Mouse (Mus musculus) embryo, embryonic 11.5 days (tissue): Measurements from ENCODE around the gene Gm9903.

Experiments
- DNase-seq: peaks from one replicate; pipeline ENCODE4 v3.0.0-alpha.2; 2012; ENCODE audit warnings: low read depth, low spot score

Gm9903 gene

DNA sequence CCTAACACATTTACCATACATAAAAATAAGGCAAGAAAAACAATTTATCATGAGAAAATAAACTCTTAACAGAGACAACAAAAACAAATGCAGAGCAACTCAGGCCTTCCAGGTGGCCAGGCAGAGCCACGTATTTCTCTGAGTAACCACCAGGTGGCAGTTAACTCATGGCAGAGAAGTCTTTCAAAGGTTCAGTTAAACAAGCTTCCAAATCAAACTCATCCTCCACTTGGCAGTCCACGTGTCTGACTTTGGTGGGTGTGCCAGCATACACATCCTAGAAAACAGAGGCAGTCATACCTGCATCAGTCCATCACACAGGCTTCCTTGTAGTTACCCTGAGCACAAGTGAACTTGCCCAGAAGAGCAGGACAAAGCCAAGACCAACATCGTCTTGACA is 10.9 kb downstream of the Gm9903 start:
- DNase-seq: peak; percentile 29

DNA sequence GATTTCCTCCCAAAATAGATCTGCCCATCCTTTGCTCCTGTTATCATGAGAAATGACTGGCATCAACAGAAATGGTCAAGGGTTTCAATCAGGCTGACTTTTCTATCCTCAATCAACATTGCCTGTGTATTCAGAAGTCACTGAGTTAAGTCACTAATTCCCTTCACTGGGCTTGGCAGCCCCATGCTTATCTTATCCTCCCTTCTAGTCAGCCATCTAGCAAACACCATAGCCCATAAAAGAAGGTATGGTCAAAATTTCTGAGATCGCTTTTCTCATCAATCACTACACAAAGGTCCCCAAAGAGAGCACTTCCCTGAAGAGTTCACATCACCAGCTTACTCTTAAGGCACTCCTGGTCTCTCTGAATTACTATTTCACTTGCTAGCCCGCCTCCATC is 21.3 kb downstream of the Gm9903 start:
- DNase-seq: no peak

DNA sequence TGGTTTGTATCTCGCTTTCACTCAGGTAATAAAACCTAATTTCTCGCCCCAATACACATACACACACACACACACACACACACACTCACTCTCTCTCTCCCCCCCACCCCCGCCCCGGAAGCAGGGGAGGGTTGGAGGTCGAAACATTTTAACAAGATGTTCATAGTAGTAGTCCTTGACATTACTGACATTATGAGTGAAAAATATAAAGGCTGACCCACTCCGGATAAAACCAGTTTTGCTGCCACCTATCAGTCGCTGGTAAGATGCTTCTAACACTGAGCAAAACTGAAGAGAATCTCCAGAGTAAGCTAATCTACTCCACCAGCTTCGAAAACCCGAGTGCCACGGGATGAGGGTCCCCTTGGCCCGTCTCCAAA is 21.8 kb downstream of the Gm9903 start:
- DNase-seq: no peak

DNA sequence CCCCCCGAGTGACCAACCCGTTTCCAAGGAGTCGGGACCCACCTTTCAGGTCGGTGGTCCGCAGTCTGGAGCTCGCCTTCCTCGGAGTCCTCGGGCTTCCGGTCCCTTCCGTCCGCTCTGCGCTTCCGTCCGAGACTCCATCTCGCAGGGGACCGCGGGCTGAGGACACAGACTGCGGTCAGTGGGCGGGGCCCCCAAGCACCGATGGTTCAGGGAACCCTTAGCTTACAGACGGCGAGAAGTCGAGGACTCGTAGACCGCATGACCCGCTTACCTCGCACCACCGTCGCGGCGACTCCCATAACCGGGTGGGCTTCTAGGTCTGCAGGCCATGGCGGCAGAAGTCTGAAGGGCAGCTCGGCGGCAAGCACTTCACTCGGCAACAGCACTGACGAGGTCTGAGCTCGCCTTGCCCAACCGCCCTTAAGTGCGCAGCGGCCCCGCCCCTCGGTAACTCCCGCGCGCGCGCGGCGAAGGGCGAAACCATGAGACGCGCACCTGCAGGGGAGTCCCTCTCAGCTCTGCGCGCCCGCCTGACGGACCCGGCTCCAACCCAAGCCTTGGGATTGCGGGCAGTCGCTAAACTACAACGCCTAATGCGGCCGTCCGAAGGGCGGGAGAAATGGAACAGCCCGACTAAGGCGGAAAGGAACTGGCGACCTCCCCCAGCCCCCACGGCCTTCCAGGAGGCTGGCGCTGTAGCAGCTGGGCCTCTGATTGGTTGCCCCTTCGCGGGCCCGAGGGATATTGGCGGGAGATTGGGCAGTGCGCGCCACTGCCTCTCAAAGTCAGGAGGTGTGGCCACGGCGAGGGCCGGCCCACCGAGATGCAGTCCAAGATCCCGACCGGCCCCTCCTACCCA is 22.4 kb downstream of the Gm9903 start, which contains the start of gene Slbp:
Gene Slbp, minus strand, starts transcription at position 654 of the 862 bp plus-strand sequence.
- DNase-seq: peak; percentile 95

DNA sequence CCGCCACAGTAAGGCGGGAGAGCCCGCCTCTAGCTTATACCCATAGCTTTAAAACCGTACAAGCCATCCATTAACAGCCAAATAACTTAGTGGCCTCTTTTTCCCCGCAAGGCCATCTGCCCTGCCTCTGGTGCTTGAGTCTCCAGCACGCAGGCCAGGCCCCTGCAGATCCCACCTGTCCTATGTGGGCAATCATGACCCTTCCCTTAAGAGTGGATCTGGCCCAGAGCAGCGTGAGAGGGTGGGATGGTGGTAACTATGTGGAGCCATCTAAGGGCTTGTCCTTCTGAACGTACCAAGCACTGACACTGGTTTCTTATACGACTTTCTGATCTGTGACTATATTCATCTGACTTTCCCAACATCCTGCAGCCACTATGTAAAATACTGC is 23.1 kb downstream of the Gm9903 start:
- DNase-seq: no peak

DNA sequence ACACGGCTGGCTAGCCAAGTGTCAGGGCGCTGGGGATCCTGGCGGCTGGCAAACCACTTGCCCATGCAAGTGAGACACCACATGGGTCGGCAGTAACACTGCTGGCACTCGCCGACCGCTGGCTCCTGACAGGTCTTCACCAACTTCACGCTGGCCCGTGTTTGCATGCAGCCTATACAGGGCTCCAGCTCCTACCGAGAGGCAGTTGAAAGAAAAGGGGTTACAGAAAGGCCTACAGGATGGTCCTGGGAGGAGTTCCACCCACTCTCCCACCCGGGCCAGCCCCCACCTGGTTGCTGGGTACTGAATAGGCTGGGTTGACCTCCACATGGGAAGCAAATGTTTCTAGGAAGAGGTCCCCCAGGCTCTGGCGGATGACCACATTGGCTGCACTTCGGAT is 24.7 kb downstream of the Gm9903 start:
- DNase-seq: no peak

DNA sequence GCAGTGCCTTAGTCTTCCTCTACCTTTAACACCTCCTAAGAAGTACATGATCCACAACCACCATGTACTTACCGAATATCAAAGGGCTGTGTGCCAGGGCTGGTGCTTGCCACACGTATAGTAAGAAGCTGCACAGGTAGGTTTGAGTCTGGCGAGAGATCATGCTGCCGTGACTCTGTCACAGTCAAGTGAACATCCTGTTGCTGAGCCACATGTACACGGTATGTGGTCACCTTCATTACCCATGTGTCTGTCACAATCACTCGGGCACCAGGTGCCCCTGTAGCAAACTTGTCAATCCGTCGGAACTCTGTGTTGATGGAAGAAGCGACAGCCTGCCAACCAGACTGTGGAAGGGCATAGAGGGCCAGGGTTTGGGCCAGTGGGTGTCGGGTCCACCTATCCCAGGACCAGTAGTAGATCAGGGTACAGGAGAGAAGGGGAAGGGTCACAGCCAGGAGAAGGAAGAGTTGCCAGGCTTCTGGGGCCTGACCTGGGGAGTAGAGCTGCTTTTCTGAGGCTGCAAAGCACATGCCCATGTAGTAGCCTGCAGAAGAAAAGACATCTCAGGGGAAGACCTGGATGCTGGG is 25.6 kb downstream of the Gm9903 start:
- DNase-seq: no peak

DNA sequence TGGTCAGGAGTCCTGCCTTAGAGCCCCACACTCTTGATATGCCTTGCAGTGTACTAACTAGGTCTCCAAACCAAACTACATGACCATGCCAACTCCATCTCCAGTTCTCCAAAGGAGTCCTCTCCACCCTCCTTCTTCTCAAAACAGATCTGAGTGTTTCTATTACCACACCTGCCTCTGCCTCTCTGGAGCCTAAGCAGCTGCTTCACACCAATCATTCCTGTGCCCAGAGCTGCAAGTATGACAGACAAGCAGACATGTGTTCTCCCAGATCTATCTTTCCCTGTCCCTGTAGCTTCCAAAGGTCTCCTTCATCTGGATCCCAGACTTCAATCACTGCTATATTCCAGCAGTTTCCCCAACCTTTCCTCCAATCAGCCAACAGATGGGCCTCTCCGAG is 27.0 kb downstream of the Gm9903 start:
- no peak for DNase-seq

DNA sequence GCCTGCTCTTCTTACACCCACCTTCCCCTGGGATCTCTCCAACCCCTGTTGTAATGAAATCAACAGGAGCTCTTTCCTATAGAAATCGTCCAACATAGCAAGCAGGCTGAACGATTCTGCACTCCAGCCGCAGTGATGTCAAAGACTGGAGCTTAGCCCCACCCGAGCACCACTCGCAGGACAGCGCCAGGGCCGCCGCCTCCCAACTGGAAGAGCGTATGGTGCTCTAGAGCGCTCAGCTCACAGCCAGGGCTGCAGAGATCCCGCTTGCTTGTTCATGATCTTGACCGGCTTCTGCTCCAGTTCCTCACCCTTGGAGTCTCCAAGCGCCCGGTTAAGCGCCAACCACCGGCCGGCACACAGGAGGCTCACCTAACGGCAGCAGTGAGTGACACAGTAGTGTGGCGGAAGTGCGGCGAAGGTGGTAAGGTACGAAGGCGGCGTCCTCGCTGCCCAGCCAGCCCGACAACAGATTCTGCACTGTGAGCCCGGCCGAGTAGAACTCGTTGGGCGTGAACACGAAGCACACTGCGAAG is 27.6 kb downstream of the Gm9903 start:
- DNase-seq: no peak

DNA sequence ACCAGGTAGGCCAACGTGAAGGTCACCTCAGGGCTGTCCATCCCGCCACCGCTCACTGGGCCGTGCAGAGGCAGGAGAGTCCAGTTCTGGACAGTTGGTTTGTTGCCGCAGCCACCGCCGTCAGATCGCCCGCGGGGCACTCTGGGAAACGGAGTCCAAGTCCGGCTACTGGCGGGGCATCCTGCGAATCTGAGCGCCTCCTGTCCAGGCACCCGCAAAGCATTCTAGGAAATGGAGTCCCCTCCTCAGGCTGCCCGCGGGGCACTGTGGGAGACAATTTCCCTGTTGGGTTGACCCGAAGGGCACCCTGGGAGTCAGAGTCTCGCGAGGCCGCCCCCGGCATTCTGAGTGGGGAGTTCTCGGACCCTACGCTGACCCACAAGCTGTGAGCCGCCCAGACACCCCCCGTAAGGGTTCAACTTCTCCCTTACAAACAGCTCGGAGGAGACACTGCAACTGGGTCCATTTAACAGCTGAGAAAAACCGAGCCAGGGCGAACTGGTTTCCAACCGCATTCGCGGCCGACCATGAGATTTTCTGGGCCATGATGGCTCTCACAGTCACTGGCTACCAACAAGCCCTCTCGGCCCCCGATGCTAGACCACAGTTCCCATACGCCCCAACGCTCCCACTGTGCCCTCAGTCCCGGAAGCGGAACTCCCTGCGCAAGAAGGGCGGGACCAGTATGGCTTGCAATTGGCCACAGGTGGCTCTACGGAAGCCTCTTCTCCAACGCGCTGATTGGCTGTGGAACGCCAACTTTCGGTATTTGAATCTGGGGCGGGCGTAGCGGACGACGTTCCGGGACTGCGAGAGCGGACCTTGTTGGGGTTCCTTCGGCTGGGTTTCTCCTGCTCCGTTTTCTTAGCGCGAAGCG is 28.3 kb downstream of the Gm9903 start, which contains the start of the genes Tacc3 and Tmem129:
Gene Tacc3, plus strand, starts transcription at position 342 of the 877 bp plus-strand sequence.
Gene Tmem129, minus strand, starts transcription at position 630 of the 877 bp plus-strand sequence.
- peak; percentile 95 for DNase-seq

DNA sequence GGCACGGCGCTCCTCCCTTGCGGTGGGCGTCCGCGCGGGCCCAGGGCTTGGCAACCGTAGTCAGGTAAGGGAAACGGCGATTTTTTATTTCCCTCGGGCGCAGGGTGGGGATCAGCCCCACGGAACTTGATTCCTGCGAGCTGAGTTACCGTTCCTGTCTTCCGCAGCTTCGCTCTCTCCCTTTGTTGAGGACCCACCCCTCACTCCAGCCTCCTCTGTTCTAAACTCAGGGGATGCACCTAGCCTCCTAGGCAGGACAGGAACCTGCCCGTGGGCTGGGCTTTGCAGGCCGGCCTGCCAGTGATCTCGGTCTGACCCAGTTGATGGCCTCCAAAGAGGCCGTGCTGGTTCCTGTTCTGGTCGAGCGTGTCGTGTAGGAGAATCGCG is 28.9 kb downstream of the Gm9903 start:
- no peak for DNase-seq

DNA sequence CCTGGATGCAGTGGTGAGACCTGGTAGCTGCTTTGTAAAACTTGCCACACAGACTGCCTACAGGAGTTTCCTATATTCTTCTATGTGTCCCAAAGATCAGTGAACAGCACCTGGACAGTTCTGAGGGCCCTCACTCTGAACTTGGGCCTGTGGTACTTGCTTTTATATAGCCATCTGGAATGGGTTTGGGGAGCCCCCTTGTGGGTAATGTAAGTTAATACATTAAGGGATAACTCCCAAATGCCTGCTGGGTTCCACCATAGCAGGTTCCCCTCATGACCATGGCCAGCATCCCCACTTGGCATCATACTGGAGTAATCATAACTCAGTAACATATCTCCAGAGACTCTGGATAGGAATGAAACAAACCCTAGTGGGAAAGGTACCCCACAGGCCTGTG is 38.5 kb downstream of the Gm9903 start:
- DNase-seq: no peak

DNA sequence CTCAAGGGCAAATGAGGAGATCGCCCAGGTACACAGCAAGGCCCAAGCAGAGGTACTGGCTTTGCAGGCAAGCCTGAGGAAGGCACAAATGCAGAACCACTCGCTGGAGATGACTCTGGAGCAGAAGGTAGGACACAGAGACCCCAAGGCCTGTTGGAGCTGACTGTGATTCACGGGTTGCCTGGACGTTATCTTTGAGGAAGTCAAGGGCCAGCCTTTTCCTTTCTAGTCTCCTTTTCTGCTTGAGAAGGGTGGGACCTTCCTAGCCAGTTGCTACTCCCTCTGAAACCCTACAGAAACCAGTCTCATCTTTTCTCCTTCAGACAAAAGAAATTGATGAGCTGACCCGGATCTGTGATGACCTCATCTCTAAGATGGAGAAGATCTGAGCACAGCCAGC is 41.9 kb downstream of the Gm9903 start:
- DNase-seq: no peak

DNA sequence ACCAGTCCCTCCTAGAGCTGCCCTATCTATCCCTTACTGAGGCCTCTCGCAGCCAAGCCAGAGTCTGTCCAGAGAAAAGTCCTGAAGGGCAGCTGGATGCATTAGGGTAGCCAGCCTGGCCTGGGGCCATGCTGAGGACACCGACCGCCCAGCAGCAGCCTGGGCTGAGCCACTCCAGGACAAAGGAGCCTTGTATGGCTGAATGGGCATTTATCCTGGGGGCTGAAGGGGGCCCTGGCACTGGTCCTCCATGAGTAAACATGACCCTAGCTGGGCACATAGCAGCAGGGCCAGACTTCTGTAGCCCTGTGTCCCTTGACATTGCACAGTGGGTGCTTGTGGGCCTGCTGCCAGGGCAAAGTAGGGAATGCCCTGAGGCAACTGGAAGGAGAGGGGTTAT is 44.7 kb downstream of the Gm9903 start:
- DNase-seq: no peak

DNA sequence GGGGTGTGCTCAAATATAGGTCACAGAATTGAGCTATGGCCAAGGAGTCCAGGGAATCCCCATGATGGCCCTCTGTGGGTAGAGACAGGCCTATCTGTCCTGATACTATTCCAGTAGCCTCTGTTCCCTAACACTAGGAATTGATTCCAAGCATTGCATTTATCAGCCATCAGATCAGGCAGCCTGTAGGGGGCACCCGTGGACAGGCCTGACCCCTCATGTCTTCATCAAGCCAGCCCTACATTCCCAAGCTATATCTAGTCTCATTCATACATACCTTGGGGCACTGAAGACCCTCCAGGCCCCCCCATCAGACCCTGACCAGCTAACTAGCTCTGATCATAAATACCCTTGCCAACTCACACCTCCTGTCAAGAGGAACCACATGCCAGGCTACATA is 46.2 kb downstream of the Gm9903 start:
- peak; percentile 51 for DNase-seq

DNA sequence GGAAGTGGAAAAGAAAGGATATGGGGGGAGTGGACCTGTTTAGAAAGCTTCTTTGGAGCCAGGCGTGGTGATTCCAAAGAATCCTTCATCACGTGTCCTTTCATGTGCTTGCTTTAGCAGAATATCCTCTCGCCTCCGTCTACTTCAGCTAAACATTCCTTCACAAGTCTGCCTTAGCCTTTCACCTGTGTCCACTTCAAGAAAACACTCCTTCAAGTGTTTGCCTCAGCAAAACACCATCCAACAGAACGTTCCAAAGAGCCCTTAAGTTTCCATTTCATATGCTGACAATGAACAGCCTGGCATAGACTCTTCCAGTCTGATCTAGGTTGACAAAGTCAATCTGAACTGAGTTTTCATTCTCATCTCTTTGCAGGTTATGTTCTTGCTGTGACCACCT is 48.5 kb downstream of the Gm9903 start:
- no peak for DNase-seq

DNA sequence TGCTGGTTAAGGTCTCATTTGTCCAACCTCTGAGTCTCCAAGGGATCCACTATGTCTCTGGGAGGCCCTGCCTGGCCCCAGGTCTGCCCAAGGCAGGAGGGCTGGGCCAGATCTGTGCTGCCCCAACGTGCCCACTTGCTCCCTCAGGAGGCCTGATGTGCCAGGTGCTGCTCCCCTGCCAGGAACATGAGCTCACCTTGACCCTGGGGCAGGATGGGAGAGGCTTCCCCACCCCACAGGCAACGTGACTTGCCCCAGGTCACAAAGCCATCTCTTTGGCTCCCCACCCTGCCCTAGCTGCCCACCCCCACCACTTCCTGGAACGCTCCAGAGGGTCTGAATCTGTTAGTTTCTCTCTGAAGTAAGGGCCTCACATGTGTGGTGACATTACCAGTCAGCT is 51.3 kb downstream of the Gm9903 start:
- no peak for DNase-seq
